Mouse (Mus musculus) skeletal muscle tissue, adult 2 months (tissue): ENCODE data around the gene Sh3glb1.

Experiments
- DNase-seq: peaks from one replicate; pipeline ENCODE4 v3.0.0-alpha.2; 2012; ENCODE audit warnings: low read depth, low spot score

Gene Sh3glb1

DNA sequence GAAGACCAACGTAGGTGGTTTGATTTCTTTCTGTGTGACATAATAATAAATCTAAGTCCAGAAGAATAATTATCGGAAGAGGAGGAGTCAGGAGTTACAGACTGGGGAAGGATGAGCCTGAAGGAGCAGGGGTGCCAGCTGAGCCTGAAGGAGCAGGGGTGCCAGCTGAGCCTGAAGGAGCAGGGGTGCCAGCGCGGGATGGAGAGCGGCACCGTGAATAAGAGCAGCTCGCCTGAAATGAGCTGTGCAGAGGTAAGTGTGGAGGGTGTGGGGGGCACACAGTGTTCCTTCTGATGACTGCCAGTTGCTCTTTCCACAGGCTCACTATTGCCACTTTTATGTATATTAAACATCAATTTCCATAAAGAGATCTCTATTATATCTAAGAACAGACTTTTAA is 5.1 kb downstream of the Sh3glb1 start:
- DNase-seq = no peak

DNA sequence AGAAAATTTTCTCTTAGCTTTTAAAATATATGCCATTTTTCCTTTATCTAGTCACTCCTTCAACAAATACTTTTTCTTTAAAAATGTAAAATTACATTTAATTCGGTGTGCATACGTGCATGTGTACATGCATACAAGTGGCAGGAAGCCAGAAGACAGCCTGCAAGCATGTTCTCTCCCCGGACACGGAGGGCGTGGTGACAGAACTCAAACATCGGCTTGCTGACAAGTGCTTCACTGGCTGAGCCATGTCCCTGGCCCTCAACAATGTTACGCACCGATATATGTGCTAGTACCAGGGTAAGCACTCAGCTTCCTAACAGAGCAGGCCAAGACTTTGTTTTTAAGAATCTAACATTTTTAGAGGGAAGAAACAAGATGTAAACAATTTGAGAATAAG is 5.5 kb downstream of the Sh3glb1 start:
- no peak for DNase-seq

DNA sequence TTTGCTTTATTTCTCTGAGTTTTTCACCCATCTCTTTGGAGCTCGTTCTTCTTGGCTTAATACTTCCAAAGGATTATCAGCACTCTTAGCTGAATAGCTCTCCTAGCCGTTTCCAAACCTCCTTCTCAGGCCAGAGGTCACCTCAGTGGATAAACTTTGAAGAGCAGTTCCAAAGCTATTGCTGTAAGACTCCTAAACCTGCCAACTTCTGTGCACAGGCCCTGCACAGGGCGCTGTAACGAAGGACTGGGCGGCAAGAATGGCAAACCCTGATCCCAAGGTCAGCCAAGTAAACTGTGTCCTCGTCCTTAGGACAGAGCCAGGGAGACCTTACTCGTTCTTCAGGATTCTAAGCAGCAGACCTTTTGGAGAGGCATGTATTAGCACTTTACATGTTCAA is 6.0 kb downstream of the Sh3glb1 start:
- DNase-seq = peak; percentile 65

DNA sequence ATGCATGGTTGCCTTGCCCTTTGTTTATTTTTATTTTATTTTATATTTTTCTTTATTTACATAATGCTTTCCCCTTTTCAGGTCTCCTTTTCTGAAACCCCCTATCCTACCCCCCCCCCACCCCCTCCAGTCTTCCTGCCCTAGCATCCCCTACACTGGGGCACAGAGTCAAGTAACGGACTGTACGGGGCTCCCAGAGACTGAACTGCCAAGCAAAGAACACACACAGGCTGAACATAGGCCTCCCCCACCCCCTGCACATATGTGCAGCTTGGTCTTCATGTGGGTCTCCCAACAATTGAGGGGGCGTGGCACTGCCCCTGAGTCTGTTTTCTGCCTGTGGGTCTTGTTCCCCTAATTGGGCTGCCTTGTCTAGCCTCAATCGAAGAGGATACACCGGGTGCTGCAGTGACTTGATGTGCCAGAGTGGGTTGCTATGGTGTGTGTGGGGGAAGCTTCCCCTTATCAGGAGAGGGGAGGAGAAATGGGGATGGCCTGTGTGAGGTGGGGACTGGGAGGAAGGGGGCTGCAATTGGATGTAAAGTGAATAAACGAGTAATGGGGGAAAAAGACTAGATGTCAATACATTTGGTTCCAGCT is 8.4 kb downstream of the Sh3glb1 start:
- no peak for DNase-seq

DNA sequence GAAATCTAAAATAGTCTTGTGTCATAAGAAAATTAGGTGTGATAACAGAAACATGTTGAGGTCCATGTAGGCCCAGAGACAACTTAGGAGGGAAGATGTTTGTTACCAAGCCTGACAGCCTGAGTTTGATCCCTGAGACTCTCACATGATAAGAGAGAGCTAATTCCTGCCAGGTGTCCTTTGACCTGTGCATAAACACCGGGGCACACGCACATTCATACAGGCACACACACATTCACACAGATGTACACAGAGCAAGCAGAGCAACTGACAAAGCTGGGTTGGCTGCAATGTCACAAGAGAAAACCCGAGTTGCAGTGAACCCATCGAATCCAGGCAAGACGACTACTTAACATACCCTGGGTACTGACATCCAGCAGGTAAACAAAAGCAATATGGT is 11.5 kb downstream of the Sh3glb1 start:
- no peak for DNase-seq

DNA sequence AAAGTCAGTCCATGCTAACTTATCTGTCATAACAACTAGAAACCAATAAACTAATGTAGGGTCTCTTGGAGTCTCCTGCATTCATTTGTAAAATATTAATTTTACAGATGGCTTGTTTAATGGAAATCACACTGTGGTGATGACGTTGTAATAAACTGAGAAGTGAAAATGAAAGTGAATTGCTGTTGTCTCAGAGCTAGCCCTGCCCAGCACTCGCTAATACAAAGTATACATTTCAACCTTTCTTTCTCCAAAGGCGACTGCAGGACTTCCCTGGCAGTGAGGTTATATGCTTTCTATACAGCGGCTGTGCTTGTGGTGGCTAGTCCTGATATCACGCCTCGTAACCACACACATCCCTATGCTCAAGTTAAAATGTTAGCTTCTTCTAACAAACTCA is 16.2 kb downstream of the Sh3glb1 start:
- no peak for DNase-seq

DNA sequence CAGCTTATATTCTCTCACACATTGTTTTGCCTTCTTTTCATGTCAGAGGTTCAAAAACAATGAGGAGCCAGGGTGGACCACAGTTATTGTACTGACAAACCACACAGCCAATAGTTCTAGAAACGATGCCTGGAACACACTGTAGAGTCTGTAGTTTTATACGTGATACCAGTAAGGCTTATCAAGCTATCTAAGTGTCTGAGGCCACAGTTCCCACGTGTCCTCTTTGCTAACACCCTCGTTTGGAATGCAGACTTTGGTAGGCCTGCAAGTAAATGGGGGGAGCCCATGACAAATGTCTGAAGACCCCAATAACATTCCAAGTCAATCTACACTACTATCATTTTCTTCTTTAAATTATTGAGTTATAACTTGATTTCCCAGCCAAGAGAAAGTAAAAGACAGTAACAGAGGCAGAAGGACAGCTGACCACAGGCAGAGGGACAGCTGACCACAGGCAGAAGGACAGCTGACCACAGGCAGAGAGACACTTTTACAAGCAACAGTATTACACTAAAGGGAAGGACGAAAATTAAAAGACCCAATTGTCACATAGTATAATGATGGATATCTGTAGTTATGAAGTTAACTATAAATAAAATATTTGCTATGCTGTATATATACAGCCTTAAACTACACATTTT is 21.2 kb downstream of the Sh3glb1 start:
- DNase-seq = no peak

DNA sequence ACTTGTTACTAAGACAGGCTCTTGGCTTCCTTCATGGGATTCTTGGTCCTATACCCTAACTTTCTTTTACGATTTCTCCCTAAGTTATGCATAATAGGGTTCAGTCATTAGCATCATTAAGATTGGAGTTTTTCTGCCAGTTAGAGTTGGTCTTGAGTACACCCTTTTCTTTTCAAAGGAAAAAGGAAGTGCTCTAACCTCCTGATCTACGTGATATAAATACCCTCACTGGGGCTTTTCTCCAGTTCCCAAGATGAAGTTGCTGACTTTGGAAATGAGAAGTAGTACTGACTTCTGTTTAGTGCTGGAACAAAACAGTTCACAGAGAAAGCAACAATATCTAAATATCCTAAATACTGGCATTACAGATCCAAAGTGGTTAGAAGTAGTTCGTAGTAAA is 22.2 kb downstream of the Sh3glb1 start:
- DNase-seq = no peak

DNA sequence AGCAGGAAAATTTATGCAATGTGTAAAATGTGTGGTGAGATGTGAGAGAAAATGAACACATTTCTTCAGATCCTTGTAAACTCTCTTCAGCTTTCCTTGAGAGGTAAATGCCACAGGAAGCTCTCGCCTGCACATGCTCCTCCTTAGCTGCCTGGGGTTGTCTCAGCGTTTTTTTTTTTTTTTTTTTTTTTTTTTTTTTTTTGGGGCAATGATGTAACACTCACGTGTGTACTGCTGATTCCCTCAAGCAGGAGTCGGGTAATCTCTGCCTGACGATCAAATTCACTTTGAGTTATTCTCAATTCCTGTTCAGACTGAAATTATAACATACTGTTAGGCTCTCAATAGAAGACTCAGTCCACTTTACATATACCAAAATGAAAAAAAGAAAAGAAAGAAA is 23.0 kb downstream of the Sh3glb1 start:
- no peak for DNase-seq

DNA sequence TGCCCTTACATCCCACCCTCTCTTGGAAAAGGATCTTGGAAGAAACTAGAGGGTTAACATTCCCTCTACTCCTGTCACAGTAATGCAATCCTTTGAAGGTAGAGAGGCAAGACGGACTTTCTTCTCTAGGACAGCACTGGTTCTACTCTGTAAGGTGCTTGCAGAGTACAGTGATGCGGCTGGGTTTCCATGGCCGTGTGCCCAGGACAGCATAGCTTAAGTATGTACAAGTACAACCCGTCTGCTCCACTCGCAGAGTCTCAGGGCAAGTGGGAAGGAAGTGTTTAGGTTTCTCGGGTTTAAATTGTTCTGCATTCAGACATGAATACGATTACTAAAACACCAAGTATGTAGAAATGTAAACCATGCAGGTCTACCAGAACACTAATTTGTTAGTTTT is 25.2 kb downstream of the Sh3glb1 start:
- no peak for DNase-seq

DNA sequence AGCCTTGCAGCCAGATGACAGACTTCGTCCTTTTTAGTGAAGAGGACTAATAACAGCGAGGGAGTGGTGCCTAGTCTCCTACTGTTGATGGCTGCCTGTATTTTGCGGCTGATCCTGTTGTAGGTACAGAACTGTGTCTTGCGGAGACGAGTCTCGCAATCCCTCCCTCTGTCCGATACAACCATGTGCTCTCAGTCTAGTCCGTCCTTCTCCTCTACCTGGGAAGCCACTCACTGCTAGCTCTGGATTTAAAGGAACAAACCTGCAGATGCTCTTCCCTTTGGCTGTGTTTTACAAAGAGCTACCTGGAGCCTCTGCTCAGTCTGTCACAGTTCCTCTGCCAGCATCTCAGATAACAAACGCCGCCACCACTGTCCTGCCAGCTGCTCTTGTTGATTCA is 26.1 kb downstream of the Sh3glb1 start:
- DNase-seq = no peak

DNA sequence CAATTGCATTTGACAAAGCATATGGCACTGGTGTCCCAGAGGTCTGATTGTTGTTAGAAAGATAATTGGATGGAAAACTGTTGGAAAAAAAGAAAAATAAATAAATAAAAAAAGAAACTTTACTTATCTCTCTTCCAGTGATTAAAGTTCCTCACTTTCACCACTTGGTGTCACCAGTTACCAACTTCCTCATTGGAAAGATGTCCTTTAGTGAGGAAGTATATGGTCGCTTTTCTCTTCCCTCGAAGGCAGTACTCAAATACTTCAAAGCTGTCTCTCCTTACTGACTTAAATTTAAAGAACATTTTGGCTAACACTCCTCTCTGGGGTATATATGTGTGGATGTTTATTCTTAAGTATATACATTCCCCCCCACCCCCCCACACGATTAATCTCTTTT is 28.1 kb downstream of the Sh3glb1 start:
- DNase-seq = no peak

DNA sequence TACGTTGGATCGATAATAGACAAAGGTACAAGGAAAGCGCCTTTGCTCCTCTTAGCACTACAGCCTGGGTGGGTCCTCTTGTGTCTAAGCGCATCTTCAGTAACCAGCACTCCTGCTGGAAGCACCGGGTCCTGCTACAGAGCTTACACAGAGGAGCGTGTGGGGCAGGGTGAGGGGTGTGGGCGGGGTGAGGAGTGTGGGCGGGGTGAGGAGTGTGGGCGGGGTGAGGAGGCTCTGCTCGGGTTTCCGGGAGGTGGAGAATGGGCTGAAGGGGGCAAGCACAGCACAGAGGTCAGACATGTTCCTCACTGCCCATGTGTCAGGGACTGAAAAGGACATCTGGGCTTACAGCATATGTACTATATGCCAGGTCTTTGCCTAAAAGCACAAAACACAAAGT is 30.9 kb downstream of the Sh3glb1 start:
- DNase-seq = no peak

DNA sequence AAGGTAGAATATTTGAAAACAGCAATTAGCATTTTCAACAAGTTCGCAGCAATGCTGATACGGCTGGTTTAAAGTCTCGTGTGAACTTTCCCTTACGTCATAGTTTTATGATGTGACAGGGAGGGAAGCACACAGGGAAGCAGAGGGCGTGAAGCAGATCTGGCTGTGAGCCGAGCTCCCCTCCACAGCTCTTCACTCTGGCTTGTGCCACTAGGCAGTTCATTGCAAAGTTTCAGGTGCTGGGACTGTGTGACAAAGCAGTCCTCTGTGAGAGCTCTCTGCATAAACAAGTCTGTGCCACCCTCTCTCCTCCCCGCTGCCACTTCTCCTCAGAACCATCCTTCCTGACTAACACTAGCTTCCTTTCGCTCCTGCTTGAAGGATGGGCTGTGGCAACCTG is 31.9 kb downstream of the Sh3glb1 start:
- no peak for DNase-seq

DNA sequence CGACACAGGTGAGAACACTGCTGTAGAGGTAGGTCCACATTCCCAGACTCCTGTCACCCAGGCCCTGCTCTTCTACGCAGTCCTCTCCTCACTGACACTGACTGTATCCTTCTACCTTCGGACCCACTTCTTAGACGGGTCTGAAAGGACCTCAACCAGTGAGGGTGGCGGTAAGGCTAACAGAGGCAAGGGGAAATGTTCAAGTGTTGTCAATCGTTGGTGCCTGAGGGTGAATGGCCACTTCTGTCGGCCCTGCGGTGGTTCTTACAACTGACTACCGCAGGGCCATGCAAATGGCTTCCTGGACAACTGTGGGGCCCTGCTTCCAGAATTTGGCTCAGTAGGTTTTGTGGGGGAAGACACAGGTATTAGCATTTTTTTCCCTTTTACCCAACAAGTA is 32.5 kb downstream of the Sh3glb1 start:
- DNase-seq = no peak

DNA sequence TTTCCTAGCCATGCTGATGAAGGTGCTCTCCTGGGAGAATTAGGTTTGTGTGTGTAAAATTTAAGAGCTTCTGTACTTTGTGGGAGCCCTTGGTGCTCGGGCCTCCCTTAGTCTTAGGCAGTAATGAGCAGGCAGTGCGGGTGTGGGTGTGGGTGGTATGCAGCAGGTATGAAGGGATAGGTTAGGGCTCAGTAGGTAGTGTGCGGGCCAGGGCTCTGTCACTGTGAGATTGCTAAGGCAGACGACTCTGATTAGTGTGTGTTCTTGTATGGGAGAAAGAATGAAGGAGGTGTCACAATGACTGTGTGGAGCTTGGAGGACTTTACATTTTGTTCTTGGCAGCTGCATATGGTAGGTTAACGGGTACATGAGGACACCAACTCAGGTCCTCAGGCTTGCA is 34.0 kb downstream of the Sh3glb1 start:
- DNase-seq = no peak

DNA sequence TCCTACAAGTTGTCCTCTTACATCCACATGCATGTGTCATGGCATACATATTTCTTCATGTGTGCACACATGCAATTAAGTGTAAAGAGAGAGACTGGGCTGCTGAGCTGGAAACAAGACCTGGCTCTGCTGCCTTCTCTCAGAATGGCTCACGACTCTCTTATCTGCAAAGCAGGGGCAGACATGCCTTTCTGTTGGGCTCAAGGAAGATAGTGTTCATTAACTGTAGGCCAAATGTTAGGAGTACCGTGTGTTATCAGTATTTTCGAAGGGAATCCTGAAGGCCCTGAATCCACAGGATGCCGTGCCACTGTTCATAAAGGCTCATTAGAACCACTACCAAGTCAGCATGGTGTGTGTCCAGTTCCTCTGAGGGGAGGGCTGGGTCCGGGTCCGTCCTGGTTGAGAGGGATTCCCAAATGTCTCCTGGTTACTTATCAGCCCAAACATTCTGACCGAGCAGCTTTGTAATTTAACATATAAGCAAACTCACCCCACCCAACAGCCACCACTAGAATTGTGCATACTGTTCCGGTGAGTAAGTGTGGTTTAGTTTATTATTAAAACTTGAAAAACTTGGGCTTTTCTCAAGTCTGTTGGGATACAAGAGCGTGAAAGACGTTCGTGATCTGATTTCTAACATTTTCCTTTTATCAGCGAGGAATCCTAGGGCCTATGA is 36.9 kb downstream of the Sh3glb1 start:
- no peak for DNase-seq

DNA sequence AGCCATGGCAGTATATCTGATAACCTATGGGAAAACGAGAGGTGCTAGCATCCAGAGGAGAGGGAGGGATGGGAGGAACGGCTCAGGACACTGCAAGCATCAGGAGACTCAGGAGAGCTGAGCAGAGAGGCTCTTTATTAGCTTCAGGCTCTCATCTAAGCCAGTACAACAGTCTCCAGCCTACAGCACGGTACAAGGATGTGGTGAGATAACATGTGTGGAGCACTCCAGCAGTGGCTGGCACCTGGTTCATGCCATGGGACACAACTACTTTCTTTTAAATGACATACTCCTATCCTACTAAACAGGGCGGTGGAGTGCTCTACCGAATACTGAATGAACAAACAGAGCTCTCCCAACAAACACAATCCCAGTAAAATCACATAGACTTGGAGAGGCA is 38.6 kb downstream of the Sh3glb1 start:
- DNase-seq = no peak

DNA sequence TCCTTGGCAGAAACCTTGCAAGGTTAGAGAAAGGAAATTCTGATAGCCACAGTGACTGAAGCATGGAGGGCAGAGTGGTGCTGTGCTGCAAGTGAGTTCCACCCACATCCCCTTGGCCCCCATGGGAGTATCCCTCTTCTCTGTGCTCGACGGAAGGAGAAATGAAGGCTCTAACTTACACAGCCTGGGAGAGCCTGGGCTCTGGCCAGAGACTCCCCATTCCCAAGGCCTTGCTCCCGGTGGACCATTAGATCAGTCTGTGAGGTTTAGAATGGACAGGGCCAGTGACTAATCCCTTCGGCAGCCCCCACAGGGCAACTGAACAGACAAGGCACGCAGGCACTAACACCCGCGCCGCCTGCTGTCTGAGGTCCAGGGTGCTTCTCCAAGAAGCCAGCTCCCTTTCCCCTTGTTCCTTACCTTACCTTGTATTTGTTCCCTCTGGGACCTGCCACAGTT is 40.4 kb downstream of the Sh3glb1 start:
- no peak for DNase-seq

DNA sequence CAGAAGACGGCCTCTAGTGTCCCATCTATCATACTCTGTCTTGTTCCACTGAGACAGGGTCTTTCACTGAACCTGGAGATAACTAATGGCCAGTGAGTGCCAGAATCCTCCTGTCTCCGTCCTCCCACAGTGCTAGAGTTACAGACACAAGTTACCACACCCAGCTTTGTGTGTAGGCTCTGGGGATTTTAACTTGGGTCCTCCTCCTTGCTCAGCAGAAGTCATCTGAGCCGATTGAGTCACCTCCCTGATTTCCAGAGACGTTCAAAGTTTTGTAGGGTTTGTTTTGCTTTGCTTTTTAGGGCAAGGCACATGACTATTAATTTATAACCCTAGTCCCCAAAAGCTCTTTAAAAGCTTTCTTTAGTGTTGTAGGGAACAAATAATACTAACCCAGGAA is 41.0 kb downstream of the Sh3glb1 start:
- no peak for DNase-seq

DNA sequence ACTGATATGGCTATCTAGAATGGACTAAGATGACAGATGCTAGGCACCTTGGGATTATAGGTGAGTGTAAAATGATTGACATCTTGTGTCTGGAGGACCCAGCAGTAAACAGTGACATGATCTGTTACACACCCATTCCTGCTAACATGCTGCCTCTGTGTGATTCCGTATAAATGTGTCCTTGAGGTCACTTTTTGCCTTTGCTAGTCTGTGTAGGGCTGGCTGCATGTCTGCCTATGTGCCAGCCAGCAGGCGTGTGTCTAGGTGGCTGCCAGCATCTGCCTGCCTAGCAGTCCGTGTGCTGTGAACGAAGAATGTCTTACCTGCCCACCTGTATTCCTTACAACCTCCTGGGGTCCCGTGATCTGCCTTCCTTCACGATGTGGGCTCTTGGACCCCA is 42.4 kb downstream of the Sh3glb1 start:
- no peak for DNase-seq

DNA sequence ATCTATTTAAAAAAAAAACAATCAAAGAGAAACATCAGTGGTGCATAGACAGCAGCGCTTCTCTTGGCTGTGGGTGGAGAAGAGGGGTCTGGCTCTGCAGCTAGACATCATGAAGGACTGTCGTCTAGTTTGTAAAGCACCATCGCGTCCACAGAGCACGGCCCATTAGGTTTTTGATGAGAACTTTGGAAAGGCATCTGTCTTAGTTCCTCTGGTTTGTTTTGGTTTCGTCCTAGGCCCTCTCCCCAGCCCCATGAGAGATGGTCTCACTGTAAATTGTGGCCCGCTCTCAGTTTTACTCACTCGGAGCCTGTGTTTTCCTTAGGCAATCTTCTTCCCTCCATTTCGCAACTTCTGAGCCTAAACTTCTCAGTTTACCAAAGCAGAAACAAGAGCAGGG is 43.9 kb downstream of the Sh3glb1 start:
- DNase-seq = no peak

DNA sequence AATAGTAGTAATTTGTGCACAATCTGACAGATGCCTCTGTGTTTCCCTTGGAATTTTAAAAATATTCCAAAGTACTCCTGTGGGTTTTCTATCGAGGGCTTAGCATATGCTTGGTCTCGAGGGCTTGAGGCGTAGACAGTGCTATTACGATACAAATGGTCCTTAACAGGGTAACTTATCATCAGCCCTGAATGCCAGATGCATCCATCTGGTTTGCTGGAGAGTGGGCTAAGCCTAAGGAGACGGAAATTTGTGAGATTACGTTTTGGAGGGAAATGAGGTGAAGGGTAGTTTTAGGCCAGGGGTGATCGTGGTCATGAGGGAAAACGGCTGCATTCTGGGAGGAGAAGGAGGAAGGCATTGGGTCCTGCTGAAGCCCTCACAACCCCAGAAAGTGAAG is 48.1 kb downstream of the Sh3glb1 start:
- DNase-seq = no peak
